ENCODE assay signal across 19 mouse cellular contexts in genomic region chr7:133481529-133481928, GRCm38 (mm10).
"Had no signal": no experiment of that assay in that cellular context is flagged by ENCODE, and none has a peak within 500 bp of the region (broad histone marks: within the 10 kb centered on the region; RNA-seq: fewer than 3 reads in every experiment).

No protein-coding gene starts in this region.

- H3K27ac ChIP-seq: midbrain, embryonic 10.5 days; midbrain, embryonic 12.5 days; neural tube, embryonic 13.5 days; neural tube, embryonic 15.5 days had no signal

- H3K36me3 ChIP-seq: midbrain, embryonic 10.5 days; midbrain, embryonic 12.5 days; neural tube, embryonic 13.5 days; neural tube, embryonic 15.5 days had no signal

- H3K4me2 ChIP-seq: lung, embryonic 14.5 days; midbrain, embryonic 12.5 days; neural tube, embryonic 13.5 days; neural tube, embryonic 15.5 days had no signal

- H3K9me3 ChIP-seq: midbrain, embryonic 10.5 days; neural tube, embryonic 13.5 days; neural tube, embryonic 15.5 days had no signal

- H3K4me1 ChIP-seq: midbrain, embryonic 12.5 days had no signal

- ATAC-seq: midbrain, embryonic 16.5 days had no signal

- H3K27me3 ChIP-seq: midbrain, embryonic 12.5 days; neural tube, embryonic 13.5 days; neural tube, embryonic 15.5 days had no signal

- H3K4me3 ChIP-seq: midbrain, embryonic 10.5 days; midbrain, embryonic 12.5 days; myocyte; neural tube, embryonic 13.5 days; neural tube, embryonic 15.5 days had no signal

- DNase-seq: lung, adult 18-20 months; lung, embryonic 14.5 days; lung, postnatal 10 days; lung, postnatal 4 days; midbrain, embryonic 14.5 days; retina, postnatal 1 day; right cerebral cortex, adult 18-20 months; right cerebral cortex, postnatal 25 days; right cerebral cortex, postnatal 4 days; spleen, adult 18-20 months; thymus, adult 18-20 months; thymus, postnatal 14 days; thymus, postnatal 36 days had no signal

- H3K9ac ChIP-seq: lung, embryonic 14.5 days; midbrain, embryonic 12.5 days; neural tube, embryonic 13.5 days; neural tube, embryonic 15.5 days had no signal
